Mouse (Mus musculus) spleen, adult 2 months (tissue): Measurements from ENCODE around the gene Catsperd.

Experiments used
- CTCF ChIP-seq: fragments of 200-500 bp; IDR thresholded peaks from 2 replicates; pipeline ENCODE4 v1.5.1; 2011; ENCODE audit warnings: mild to moderate bottlenecking, inconsistent platforms; ENCODE audit not compliant: insufficient read depth, insufficient read length, insufficient replicate concordance; ENCODE audit errors: extremely low read depth
- POLR2A ChIP-seq: fragments of 200-500 bp; IDR thresholded peaks from 2 replicates; pipeline ENCODE4 v1.6.1; 2011; ENCODE audit warnings: low read depth, low read length, inconsistent platforms

GRCm38 (mm10) chr17:56666384-56666783 lies 38.4 kb downstream of the Catsperd start:
- no peak for TF ChIP-seq CTCF
- no peak for TF ChIP-seq POLR2A
